Mouse (Mus musculus): ENCODE data around the gene Il3. TPM values are rescaled to one million over a fixed set of nuclear protein-coding genes. Genes with fewer than 3 reads are reported as not detected.
A peak's percentile ranks its signal among the peaks of the same experiment; 100 is the strongest.

The Il3 gene
- not detected in 2 replicates for polyA plus RNA-seq (2015; fragmentation: Nextera tagmentation; extraction: Ambion mirVana)

DNA sequence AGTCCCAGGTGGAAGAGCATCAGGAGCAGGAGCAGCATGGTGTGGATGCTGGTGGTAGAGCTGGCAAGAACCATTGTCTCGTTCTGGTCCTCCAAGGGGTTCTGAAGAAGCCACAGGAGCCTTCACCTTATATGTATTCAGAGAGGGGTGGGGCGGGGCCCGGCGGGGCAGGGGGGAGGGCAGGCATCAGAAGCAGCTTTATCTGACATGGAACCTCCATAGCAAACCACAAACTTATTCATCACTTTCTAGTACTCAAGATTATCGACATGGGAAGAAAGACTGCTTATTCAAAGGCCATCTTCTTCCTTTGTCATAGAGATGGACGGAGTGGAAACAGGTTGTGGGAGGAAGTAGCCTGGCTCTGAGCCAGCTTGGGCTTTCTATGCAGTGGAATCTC, at the start of gene Il3:
TSS of gene Il3 (minus strand) at position 101 of the 400 bp plus-strand sequence.
- no peak within 1 kb of the TSS for H3K9ac ChIP-seq
- H3K9me3 ChIP-seq: no peaks in the 10 kb centered on the region
- no peaks in the 10 kb centered on the region for H3K4me1 ChIP-seq (replicated peaks)
- WGBS: 76% methylated on average over 6 of the region's 6 CpGs
- H3K27me3 ChIP-seq: no peaks in the 10 kb centered on the region
- no peak within 1 kb of the TSS for H3K4me3 ChIP-seq
- no peak within 1 kb of the TSS for H3K27ac ChIP-seq
- H3K4me2 ChIP-seq: no peak within 1 kb of the TSS
- no peaks in the 10 kb centered on the region for H3K36me3 ChIP-seq
- ATAC-seq (ENCODE audit: low FRiP score): no peak

DNA sequence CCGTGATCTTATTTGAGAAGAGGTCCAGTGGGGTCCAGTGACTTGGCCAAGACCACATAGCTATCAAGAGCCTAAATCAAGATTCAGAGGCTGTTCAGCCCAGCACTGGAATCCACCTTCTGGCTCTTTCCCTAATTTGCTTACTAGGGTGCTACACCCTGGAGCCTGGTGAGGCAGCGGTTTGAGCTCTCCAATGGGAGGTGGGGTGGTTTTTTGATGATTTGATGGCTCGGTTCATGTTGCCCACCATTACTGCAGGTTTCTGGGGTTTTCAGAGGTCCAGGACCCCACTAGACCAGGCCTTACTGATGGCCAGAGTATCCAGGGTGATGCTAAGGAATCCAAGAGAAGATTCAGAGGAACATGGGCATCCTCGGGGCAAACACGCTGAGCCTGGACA, 48.3 kb upstream of the Il3 start:
- Histone ChIP-seq H3K9me3 (no peaks in the 10 kb centered on the region), H3K4me3 (no peak overlapping the region), H3K36me3 (peaks cover 9% of the 10 kb centered on the region), H3K4me2 (no peak overlapping the region), H3K4me1 (replicated peaks) (peaks cover 52% of the 10 kb centered on the region), H3K27me3 (no peaks in the 10 kb centered on the region), H3K9ac (no peak overlapping the region), H3K27ac (no peak overlapping the region)
- WGBS: 85% methylated on average over 5 of the region's 5 CpGs
- no peak for ATAC-seq (ENCODE audit: low FRiP score)

- 9% methylated on average over 3 of the region's 3 CpGs for WGBS
- Histone ChIP-seq H3K4me3 (no peak overlapping the region), H3K4me2 (no peak overlapping the region), H3K9ac (no peak overlapping the region), H3K4me1 (replicated peaks) (peaks cover 56% of the 10 kb centered on the region), H3K9me3 (no peaks in the 10 kb centered on the region), H3K27ac (no peak overlapping the region), H3K36me3 (peaks cover 3% of the 10 kb centered on the region; the same call in 1 of the 2 replicates), H3K27me3 (no peaks in the 10 kb centered on the region)
- peak; percentile 54; the same call in 1 of the 2 replicates for ATAC-seq (ENCODE audit: low FRiP score)
These were observed 47.7 kb upstream of the Il3 start for GRCm38 (mm10) chr11:54314740-54315139.

DNA sequence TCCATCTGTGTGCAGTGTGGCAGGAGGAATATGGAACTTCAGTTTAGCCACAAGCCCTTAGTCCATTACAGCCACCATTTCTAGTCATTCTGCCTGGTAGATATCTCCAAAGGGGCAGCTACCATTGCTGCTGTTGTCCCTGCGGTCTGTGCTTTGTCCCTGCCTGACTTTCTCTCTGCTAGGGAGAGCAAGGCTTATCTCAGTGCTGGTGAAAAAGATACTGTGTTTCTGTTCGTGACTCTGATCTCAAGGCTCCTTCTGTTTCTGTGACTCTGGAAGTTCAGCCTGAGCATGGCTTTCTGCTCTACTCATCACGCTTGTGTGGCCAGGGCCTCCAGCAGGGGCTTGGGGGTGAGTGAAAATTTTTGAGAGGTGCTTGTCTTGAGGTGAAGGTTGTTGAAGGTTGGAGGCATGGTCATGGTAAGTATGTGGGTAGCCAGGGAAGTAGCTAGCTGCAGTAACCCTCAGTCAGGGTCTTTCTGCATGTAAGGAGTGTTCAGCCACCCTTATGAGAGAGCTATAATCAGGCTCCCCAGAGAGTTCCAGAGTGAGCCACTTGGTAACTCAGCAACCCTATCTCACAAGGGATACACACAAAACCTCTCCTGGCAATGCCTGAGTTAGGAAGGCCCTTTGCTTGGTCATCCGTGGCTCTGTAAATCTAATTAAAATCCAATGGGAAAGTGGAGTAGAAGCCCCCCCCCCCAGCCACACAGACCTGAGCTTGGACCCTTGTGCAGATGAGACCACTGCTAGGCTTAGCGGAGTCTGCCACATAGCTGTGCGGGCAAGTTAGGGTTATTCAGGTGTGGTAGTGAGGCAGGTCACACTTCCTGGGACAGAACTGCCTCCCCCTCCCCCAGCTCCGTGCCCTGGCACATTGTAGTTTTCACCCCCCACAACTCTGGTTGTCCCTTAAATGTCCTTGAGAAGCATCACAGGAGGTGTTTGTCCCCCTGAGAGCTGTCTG, 46.6 kb upstream of the Il3 start:
- H3K9me3 ChIP-seq: no peaks in the 10 kb centered on the region
- H3K9ac ChIP-seq: no peak overlapping the region
- H3K4me3 ChIP-seq: no peak overlapping the region
- no peak for ATAC-seq (ENCODE audit: low FRiP score)
- peaks cover 56% of the 10 kb centered on the region for H3K4me1 ChIP-seq (replicated peaks)
- H3K4me2 ChIP-seq: no peak overlapping the region
- WGBS: 71% methylated on average over 7 of the region's 7 CpGs
- no peaks in the 10 kb centered on the region for H3K27me3 ChIP-seq
- no peaks in the 10 kb centered on the region for H3K36me3 ChIP-seq
- H3K27ac ChIP-seq: peak overlapping the region; percentile 70

- H3K9ac ChIP-seq: peak overlapping the region; percentile 29; the same call in 1 of the 2 replicates
- H3K27ac ChIP-seq: peak overlapping the region; percentile 70
- H3K4me3 ChIP-seq: no peak overlapping the region
- no peaks in the 10 kb centered on the region for H3K36me3 ChIP-seq
- no peaks in the 10 kb centered on the region for H3K27me3 ChIP-seq
- 0 out of 2 replicates have a peak, but pooled peaks have one; percentile 40 for ATAC-seq (ENCODE audit: low FRiP score)
- no peak overlapping the region for H3K4me2 ChIP-seq
- peaks cover 56% of the 10 kb centered on the region for H3K4me1 ChIP-seq (replicated peaks)
- no peaks in the 10 kb centered on the region for H3K9me3 ChIP-seq
- 30% methylated on average over 1 of the region's 1 CpGs for WGBS
These were observed 45.5 kb upstream of the Il3 start for GRCm38 (mm10) chr11:54312603-54313002.

- no peak overlapping the region for H3K4me2 ChIP-seq
- 5% methylated on average over 5 of the region's 5 CpGs for WGBS
- no peaks in the 10 kb centered on the region for H3K36me3 ChIP-seq
- no peak overlapping the region for H3K4me3 ChIP-seq
- peak overlapping the region; percentile 52 for H3K9ac ChIP-seq
- H3K27me3 ChIP-seq: no peaks in the 10 kb centered on the region
- ATAC-seq (ENCODE audit: low FRiP score): peak; percentile 59; the same call in 1 of the 2 replicates
- H3K9me3 ChIP-seq: no peaks in the 10 kb centered on the region
- H3K27ac ChIP-seq: peak overlapping the region; percentile 70
- peaks cover 58% of the 10 kb centered on the region for H3K4me1 ChIP-seq (replicated peaks)
These were observed 44.9 kb upstream of the Il3 start for GRCm38 (mm10) chr11:54312021-54312420.

- Histone ChIP-seq H3K9ac (no peak overlapping the region), H3K27ac (no peak overlapping the region), H3K4me1 (replicated peaks) (peaks cover 72% of the 10 kb centered on the region), H3K27me3 (no peaks in the 10 kb centered on the region), H3K4me2 (no peak overlapping the region), H3K4me3 (no peak overlapping the region), H3K36me3 (no peaks in the 10 kb centered on the region), H3K9me3 (no peaks in the 10 kb centered on the region)
- WGBS: 85% methylated on average over 2 of the region's 2 CpGs
- ATAC-seq (ENCODE audit: low FRiP score): no peak
These were observed 43.5 kb upstream of the Il3 start for GRCm38 (mm10) chr11:54310588-54310987.

DNA sequence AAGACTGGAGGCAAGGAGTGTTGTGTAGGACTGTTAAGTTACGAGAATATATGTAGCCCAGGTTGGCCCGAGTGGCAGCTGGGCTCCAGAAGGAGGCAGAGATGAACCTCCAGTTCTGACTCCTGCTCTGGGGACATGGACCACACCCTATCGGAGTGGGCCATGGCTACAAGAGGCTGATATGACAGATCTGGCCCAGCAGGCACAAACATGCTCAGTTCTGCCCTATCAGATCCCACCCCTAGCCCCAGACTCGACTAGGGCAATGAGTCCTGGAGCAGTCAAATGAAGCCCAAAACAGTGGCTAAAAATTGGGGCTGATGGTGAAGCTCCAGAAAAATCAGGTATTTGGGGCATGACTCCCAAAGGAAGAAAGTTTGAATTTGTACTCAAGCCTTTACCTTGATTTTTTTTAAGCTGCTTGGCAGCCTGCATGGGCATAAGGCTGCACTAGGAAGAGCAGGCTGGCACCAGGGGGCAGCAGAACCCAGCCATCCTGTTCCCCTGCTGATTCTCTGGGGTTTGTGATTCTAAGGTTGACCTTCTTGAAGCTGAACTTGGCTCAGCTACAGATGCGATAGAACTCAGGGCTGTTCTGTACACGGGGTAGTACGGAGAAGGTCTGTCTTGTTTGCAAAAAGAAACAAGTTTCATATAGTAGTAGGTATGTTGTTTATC, 40.2 kb upstream of the Il3 start:
- ATAC-seq (ENCODE audit: low FRiP score): no peak
- 74% methylated on average over 7 of the region's 7 CpGs for WGBS
- H3K4me1 ChIP-seq (replicated peaks): peaks cover 61% of the 10 kb centered on the region
- H3K36me3 ChIP-seq: no peaks in the 10 kb centered on the region
- H3K9ac ChIP-seq: no peak overlapping the region
- no peak overlapping the region for H3K4me2 ChIP-seq
- H3K4me3 ChIP-seq: no peak overlapping the region
- H3K27me3 ChIP-seq: no peaks in the 10 kb centered on the region
- H3K9me3 ChIP-seq: no peaks in the 10 kb centered on the region
- H3K27ac ChIP-seq: no peak overlapping the region

DNA sequence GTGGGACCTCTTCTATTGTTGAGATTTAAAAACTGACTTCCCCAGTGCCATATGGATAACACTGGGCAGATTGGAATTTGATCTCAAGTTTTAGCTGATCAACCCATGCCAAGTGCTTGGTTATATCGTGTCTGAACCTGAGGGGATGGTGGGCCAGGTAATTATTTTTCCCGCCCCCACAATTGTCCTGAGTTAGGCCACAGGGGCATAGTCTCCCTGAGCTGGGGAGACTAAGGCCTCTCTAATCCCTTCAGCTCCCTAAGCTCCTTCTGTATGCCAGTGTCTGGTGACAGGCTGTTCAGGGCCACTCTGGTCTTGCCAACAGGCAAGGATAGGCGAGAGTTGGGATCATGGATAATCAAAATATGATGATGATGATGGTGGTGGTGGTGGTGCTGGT, 38.3 kb upstream of the Il3 start:
- Histone ChIP-seq H3K4me2 (peak overlapping the region; percentile 79), H3K4me3 (peak overlapping the region; percentile 71), H3K9me3 (no peaks in the 10 kb centered on the region), H3K27me3 (no peaks in the 10 kb centered on the region), H3K9ac (peak overlapping the region; percentile 94), H3K36me3 (no peaks in the 10 kb centered on the region), H3K27ac (peak overlapping the region; percentile 35; the same call in 1 of the 2 replicates), H3K4me1 (replicated peaks) (peaks cover 48% of the 10 kb centered on the region)
- WGBS: 80% methylated on average over 3 of the region's 3 CpGs
- ATAC-seq (ENCODE audit: low FRiP score): no peak

DNA sequence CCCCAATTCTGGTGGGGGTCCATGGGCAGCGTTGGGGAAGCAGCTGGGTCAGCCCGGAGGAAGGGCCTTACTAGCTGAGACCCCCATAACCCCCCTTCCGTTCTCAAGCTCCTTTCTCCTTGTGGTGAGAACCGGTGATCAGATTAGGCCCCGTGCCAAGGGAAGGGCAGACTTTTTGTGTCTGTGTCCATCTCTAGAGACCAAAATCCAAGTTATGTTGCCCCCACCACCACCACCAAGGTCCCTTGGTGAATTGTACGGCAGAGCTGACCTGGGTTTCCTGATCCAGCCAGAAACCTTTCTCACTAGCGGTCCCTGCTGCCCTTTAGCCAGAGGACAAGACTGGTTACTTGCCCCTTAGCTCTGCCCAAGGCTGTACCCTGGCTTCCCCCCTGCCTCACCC, 37.4 kb upstream of the Il3 start:
- Histone ChIP-seq H3K4me2 (peak overlapping the region; percentile 79), H3K9me3 (no peaks in the 10 kb centered on the region), H3K4me3 (peak overlapping the region; percentile 71), H3K9ac (peak overlapping the region; percentile 94), H3K4me1 (replicated peaks) (peaks cover 44% of the 10 kb centered on the region), H3K27ac (peak overlapping the region; percentile 94), H3K27me3 (no peaks in the 10 kb centered on the region), H3K36me3 (no peaks in the 10 kb centered on the region)
- 4% methylated on average over 7 of the region's 7 CpGs for WGBS
- peak; percentile 47 for ATAC-seq (ENCODE audit: low FRiP score)

DNA sequence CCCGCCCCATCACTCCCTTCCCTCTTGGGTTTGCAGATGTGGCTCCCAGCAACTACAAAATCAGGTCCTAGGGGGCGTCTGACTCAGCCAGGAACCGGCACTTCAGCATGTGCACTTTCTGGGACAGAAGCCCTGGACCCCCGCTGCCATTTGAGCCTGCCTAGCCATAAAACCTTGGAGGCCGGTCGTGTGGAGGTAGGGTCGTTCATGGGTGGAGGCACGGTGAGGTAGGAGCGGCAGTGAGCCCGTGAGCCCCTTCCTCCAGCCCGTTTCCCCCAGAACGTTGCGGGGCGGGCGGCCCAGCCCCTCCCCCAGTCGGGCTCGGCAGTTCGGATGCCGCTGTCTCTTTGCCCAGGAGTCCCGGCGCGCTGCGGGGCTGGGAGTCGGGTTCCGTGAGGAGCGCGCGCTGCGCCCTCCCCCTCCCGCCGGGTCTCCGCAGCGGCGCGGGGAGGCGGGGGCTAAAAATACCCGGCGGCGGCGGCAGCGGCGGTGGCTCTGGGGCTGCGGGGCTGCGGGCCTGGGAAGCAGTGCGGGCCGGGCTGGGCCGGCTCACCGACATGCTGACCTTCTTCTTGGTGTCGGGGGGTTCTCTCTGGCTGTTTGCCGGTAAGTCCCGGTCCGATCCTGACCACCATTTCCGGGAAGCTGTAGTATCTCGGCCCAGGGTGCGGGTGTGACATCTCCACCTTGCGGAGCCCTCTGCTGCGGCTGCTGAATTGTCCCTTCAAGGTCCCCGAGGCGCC, 36.8 kb upstream of the Il3 start, which contains the start of gene Acsl6:
TSS of gene Acsl6 (plus strand) at position 71 of the 743 bp plus-strand sequence.
- peak within 1 kb of the TSS; percentile 79 for H3K4me2 ChIP-seq
- 0 out of 2 replicates have a peak, but pooled peaks cover under 1% of the 10 kb centered on the region for H3K9me3 ChIP-seq
- H3K4me1 ChIP-seq (replicated peaks): peaks cover 44% of the 10 kb centered on the region
- H3K27ac ChIP-seq: peak within 1 kb of the TSS; percentile 94
- WGBS: under 1% methylated on average over 49 of the region's 59 CpGs
- H3K4me3 ChIP-seq: peak within 1 kb of the TSS; percentile 71
- H3K36me3 ChIP-seq: no peaks in the 10 kb centered on the region
- peak within 1 kb of the TSS; percentile 94 for H3K9ac ChIP-seq
- no peaks in the 10 kb centered on the region for H3K27me3 ChIP-seq
- ATAC-seq (ENCODE audit: low FRiP score): peak; percentile 70

All from hindbrain, embryonic 13.5 days (tissue).